Mouse (Mus musculus) forebrain, embryonic 13.5 days (tissue): ENCODE results near the gene Sorcs3. TPM values are rescaled to one million over a fixed set of nuclear protein-coding genes. Genes with fewer than 3 reads are reported as not detected.
A peak's percentile ranks its signal among the peaks of the same experiment; 100 is the strongest.

Experiments
- ATAC-seq: fragments of 200-750 bp; cut with Nextera tagmentation; 2 replicates; pipeline ENCODE4 v1.8.0; 2017
- H3K27ac ChIP-seq: fragments of 300-500 bp; sonication (generic); 2 replicates; pipeline ENCODE4 v1.5.1; 2015; ENCODE audit warnings: inconsistent platforms, mild to moderate bottlenecking, moderate library complexity
- H3K27me3 ChIP-seq: fragments of 300-500 bp; sonication (generic); 2 replicates; pipeline ENCODE4 v1.6.1; 2015; ENCODE audit warnings: mild to moderate bottlenecking, inconsistent platforms
- H3K36me3 ChIP-seq: fragments of 300-500 bp; sonication (generic); 2 replicates; pipeline ENCODE4 v1.6.1; 2015; ENCODE audit warnings: mild to moderate bottlenecking, inconsistent platforms; ENCODE audit not compliant: poor library complexity, severe bottlenecking
- H3K4me1 ChIP-seq: fragments of 300-500 bp; sonication (generic); 2 replicates; pipeline ENCODE4 v1.6.1; 2015; ENCODE audit warnings: inconsistent platforms
- H3K4me2 ChIP-seq: fragments of 300-500 bp; sonication (generic); 2 replicates; pipeline ENCODE4 v1.6.1; 2015; ENCODE audit warnings: inconsistent platforms, mild to moderate bottlenecking, moderate library complexity
- H3K4me3 ChIP-seq: fragments of 300-500 bp; sonication (generic); 2 replicates; pipeline ENCODE4 v1.5.1; 2015; ENCODE audit warnings: mild to moderate bottlenecking, inconsistent platforms
- H3K9ac ChIP-seq: fragments of 300-500 bp; sonication (generic); 2 replicates; pipeline ENCODE4 v1.6.1; 2015; ENCODE audit warnings: mild to moderate bottlenecking, inconsistent platforms
- H3K9me3 ChIP-seq: fragments of 300-500 bp; sonication (generic); replicated peaks from 2 replicates; pipeline ENCODE4 v1.6.1; 2016; ENCODE audit warnings: inconsistent platforms
- WGBS: fragments of 180-500 bp; shearing (Covaris S2); methylation state at CpG from one replicate; pipeline ENCODE4 v1.1.7; 2015; 5-methylcytosine and 5-hydroxymethylcytosine counted together
- polyA plus RNA-seq: library from polyadenylated mRNA; unstranded; fragments of >200 nt; fragmentation: Nextera tagmentation; extraction: Ambion mirVana; gene quantifications from 2 replicates; pipeline ENCODE4 v1.2.1, GENCODE M21; 2015

The Sorcs3 gene
- polyA plus RNA-seq, 1 experiment from 2014 or later: 3.8 TPM

DNA sequence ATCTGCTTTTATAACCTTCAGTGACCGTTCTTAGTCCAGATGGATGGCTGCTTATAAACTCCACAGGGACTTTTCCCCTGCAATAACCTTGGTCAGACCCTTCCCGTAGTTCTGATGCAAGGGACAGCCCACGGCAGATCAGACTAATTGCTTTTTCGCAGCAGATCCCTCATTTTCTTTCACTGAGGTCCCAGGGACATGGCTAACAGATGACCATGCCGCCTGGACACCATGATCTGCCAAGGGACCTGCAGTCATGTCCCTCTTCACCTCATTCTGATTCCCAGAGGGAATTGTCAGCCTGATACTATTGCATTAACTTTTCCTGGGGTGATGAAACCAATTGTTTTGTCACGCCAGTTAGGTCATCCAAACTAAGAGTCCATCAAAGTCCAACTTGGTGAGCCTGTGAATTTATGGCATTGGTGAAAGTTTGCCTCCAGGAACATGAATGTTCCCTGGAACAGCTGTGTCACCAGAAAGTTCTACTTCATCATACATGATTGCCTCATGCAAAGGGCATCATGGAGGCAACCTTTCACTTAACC lies 494.4 kb downstream of the Sorcs3 start:
- no peaks in the 10 kb centered on the region for H3K9me3 ChIP-seq
- no peak overlapping the region for H3K27ac ChIP-seq
- H3K36me3 ChIP-seq: no peaks in the 10 kb centered on the region
- WGBS: 88% methylated on average over 6 of the region's 6 CpGs
- H3K4me3 ChIP-seq: no peak overlapping the region
- no peak overlapping the region for H3K4me2 ChIP-seq
- H3K27me3 ChIP-seq: no peaks in the 10 kb centered on the region
- ATAC-seq: no peak
- H3K9ac ChIP-seq: no peak overlapping the region
- H3K4me1 ChIP-seq: no peaks in the 10 kb centered on the region

DNA sequence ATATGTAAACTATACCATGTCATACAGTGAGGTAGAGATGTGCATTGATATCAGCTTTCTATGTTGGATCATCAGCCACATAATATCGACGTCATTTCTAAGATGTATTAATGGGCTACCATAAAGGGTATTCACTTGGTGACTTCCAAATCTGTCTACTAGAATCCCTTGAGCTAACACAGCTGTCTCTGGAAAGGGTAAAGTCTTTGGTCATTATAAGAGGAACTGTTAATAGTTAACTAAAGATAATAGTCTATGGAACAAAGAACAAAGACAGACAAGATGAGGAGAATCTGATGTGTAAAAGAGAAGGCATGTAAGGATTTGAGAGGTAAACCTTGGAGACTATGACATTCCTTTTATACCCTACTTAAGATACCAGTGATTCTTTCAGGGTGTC lies 497.9 kb downstream of the Sorcs3 start:
- Histone ChIP-seq H3K9ac (no peak overlapping the region), H3K27ac (no peak overlapping the region), H3K4me3 (no peak overlapping the region), H3K4me1 (peaks cover 15% of the 10 kb centered on the region), H3K27me3 (no peaks in the 10 kb centered on the region), H3K9me3 (no peaks in the 10 kb centered on the region), H3K36me3 (no peaks in the 10 kb centered on the region), H3K4me2 (no peak overlapping the region)
- 92% methylated on average over 2 of the region's 2 CpGs for WGBS
- ATAC-seq: no peak

DNA sequence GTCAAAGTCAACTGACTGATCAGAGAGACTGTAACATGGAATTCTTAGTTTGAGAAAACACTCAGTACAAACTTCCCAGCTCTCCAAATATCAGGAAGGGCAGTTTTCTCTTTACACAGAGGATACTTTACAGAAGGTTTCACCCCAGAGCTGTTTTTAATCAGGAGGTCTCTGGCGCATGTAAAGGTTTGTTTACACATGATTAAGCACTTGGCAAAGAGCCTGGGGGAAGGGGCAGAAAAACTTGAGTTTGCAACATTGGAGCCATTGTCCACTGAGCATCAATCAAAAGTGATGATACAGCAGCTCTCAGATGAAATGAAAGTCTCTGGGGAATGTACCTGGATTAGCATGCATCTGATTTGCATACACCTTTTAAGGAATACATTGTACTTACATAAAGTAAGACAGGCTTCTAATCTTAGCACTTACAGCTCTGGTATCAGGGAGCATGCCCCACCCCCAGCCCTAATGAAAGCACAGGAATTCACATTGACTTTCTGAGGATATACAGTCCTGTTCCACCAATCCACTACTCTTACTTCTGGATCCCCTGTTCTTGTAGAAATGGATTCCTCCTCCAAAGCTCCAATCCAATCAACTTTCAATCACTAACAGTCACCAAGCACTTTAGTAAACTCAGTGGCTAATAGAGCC lies 500.6 kb downstream of the Sorcs3 start:
- Histone ChIP-seq H3K4me1 (peaks cover 15% of the 10 kb centered on the region), H3K9me3 (no peaks in the 10 kb centered on the region), H3K4me2 (no peak overlapping the region), H3K4me3 (no peak overlapping the region), H3K36me3 (no peaks in the 10 kb centered on the region), H3K9ac (no peak overlapping the region), H3K27ac (no peak overlapping the region; the same call in 1 of the 2 replicates), H3K27me3 (no peaks in the 10 kb centered on the region)
- WGBS: 5% methylated on average over 1 of the region's 1 CpGs
- peak; percentile 41; the same call in 1 of the 2 replicates for ATAC-seq

DNA sequence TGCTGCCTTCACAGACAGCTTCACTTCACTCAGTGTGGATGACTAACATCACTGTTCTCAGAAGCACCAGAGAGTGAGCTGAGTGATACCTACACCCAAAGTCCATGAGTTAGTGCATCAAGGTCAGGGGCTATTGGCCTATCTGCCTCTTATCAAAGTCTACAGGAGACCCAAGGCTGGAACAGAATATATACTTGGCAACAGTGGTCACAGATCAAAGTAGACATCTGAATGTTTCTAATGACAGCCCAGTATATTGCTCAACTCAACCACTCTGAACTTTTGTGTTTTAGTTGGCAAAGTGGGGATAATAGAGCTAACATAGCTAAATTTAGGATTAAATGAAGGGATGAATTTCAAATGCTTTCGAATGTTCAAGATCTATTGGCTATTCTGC lies 501.1 kb downstream of the Sorcs3 start:
- H3K9me3 ChIP-seq: no peaks in the 10 kb centered on the region
- no peaks in the 10 kb centered on the region for H3K36me3 ChIP-seq
- no peak for ATAC-seq
- H3K9ac ChIP-seq: no peak overlapping the region
- H3K4me1 ChIP-seq: peaks cover 15% of the 10 kb centered on the region
- H3K27me3 ChIP-seq: no peaks in the 10 kb centered on the region
- no peak overlapping the region for H3K4me2 ChIP-seq
- WGBS: 88% methylated on average over 1 of the region's 1 CpGs
- no peak overlapping the region for H3K27ac ChIP-seq
- no peak overlapping the region for H3K4me3 ChIP-seq

DNA sequence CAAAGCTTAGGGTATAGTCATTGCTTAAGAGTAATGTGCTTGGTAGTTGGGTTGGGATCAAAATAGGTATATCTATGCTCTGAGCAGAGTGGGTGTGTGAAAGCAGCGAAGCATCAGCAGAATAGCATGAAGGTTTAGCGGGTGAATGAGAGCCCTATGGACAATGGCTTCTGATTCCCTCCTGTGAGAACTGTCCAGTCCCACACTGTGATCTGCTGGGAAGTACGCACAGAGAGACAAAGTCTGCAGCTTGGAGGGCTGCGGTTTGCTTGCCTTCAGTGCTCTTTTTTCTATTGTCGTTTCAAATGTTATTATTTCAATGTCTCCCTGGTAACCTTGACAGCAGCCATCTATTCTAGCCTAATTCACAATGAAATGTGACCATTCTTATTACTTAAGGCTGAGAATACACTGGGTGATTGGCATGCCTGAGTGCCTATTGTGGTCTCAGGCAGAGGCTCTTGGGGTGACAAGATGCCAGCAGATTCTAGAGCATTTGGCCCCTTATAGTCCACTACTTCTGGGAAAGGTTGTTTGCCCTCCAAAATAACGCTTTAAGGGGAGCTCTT lies 520.1 kb downstream of the Sorcs3 start:
- no peak overlapping the region for H3K27ac ChIP-seq
- no peak; the same call in 1 of the 2 replicates for ATAC-seq
- no peak overlapping the region for H3K9ac ChIP-seq
- no peak overlapping the region for H3K4me2 ChIP-seq
- H3K27me3 ChIP-seq: 0 out of 2 replicates have a peak, but pooled peaks cover 7% of the 10 kb centered on the region
- no peak overlapping the region for H3K4me3 ChIP-seq
- no peaks in the 10 kb centered on the region for H3K9me3 ChIP-seq
- H3K36me3 ChIP-seq: no peaks in the 10 kb centered on the region
- peaks cover 21% of the 10 kb centered on the region for H3K4me1 ChIP-seq
- WGBS: 32% methylated on average over 6 of the region's 6 CpGs

DNA sequence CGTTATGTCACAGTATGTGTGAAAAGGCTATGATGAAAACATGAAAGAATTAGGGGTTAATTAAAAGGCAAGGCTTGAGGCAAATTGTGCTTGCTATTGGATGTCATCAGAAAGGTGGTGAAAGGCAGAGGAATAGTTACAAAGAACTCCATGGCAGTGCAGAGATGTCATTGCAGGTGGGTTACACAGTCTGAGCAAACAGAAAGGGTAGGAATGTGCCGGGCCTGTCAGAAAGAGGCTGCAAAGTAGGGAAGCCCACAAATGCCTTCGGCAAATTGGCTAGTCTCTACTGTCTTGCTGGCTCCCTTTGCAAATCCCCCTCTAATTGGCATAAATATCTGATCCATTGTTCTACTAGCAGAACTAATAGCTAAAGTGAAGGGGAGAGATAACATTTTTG lies 521.2 kb downstream of the Sorcs3 start:
- H3K27me3 ChIP-seq: peaks cover 11% of the 10 kb centered on the region; the same call in 1 of the 2 replicates

DNA sequence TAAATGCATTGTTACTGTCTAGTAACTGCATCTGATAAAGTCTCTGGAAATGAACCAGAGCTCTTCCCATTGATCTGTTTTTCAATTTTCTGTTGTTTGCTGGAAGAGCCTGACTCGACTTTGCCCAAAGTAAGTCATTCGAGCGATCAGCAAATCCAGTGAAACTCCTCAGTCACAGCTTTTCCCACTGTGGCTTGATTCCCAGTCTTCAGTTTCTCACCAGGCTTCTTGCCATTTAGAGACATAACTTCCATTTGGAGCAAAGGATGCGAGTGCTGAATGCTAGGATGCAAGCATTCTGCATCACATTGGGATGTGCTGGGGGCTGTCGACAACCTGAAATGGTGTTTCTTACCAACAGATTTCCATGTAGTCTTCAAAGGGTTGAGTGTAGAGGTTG lies 521.8 kb downstream of the Sorcs3 start:
- WGBS: 91% methylated on average over 5 of the region's 5 CpGs
- ATAC-seq: no peak
- Histone ChIP-seq H3K27ac (no peak overlapping the region), H3K4me3 (no peak overlapping the region), H3K4me2 (no peak overlapping the region), H3K9ac (no peak overlapping the region), H3K9me3 (no peaks in the 10 kb centered on the region), H3K4me1 (peaks cover 21% of the 10 kb centered on the region), H3K27me3 (peaks cover 14% of the 10 kb centered on the region; the same call in 1 of the 2 replicates), H3K36me3 (no peaks in the 10 kb centered on the region)

More for the DNA sequence above, 521.2 kb downstream of the Sorcs3 start:
- H3K9ac ChIP-seq: no peak overlapping the region
- ATAC-seq: no peak
- H3K27ac ChIP-seq: no peak overlapping the region
- H3K4me3 ChIP-seq: no peak overlapping the region
- no peaks in the 10 kb centered on the region for H3K9me3 ChIP-seq
- H3K4me2 ChIP-seq: no peak overlapping the region
- H3K4me1 ChIP-seq: peaks cover 21% of the 10 kb centered on the region
- no peaks in the 10 kb centered on the region for H3K36me3 ChIP-seq
- WGBS: 11% methylated on average over 3 of the region's 3 CpGs

DNA sequence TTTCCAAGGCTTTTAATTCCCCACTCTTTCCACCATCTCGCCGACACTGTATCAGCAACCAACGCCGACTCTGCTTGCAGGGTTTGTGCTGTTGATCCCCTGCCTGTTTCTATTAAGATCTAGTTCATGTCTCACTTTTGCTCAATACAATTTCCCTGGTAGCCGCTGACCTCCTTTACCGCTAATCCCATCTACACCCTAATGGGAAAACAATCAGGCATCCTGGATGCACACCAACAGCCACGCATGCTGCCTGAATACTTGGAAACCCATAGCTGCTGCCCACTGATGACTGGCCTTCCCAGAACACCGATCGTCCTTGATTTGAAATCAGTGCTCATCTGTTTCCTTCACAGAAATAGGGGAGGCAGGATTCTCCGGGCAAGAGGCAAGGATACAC lies 525.9 kb downstream of the Sorcs3 start:
- no peak overlapping the region for H3K4me2 ChIP-seq
- peaks cover 41% of the 10 kb centered on the region for H3K27me3 ChIP-seq
- H3K9ac ChIP-seq: no peak overlapping the region
- ATAC-seq: no peak
- H3K36me3 ChIP-seq: no peaks in the 10 kb centered on the region
- no peak overlapping the region for H3K27ac ChIP-seq
- H3K4me3 ChIP-seq: no peak overlapping the region
- H3K9me3 ChIP-seq: no peaks in the 10 kb centered on the region
- H3K4me1 ChIP-seq: peaks cover 10% of the 10 kb centered on the region
- 57% methylated on average over 10 of the region's 10 CpGs for WGBS

DNA sequence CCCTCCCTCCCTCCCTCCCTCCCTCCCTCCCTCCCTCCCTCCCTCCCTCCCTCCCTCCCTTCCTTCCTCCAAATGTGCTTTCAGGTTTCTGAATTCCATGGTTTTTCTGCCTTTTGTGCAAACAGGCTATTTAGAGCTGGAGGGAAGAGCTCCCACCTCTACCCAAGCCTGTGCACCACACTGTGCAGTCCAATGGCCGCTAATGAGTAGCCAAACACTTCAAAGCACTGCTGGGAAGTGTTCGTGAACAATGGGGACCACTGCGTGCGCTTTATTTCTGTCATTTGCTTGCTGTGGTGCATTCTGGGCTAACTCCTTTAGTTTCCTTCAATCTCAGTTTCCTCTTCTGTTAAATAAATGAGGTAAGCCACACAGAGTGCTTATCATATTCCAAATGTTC lies 528.5 kb downstream of the Sorcs3 start:
- Histone ChIP-seq H3K4me2 (no peak overlapping the region), H3K27ac (no peak overlapping the region), H3K9ac (no peak overlapping the region), H3K27me3 (peaks cover 34% of the 10 kb centered on the region), H3K36me3 (no peaks in the 10 kb centered on the region), H3K9me3 (no peaks in the 10 kb centered on the region), H3K4me1 (peaks cover 7% of the 10 kb centered on the region), H3K4me3 (no peak overlapping the region)
- 4% methylated on average over 4 of the region's 4 CpGs for WGBS
- ATAC-seq: peak; percentile 59; the same call in 1 of the 2 replicates

DNA sequence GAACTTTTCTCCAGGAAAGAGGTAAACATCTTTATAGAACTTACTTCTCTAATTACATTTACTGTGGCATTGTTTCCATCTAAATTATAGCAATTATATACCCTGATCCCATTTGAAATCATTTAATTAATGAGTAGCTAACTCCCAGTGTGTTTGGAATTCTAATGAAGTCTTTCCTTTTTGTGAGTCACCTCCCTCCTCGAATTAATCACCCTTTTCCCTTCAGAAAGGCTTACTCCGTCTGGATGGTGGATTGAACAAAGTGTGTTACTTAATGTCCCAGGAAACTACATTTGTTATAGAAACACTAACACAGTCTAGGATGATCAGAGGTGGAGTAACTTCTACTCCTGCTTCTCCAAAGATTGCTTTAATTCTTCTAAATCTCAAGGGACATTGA lies 531.7 kb downstream of the Sorcs3 start:
- peaks cover 46% of the 10 kb centered on the region for H3K27me3 ChIP-seq
- ATAC-seq: peak; percentile 68; the same call in 1 of the 2 replicates

DNA sequence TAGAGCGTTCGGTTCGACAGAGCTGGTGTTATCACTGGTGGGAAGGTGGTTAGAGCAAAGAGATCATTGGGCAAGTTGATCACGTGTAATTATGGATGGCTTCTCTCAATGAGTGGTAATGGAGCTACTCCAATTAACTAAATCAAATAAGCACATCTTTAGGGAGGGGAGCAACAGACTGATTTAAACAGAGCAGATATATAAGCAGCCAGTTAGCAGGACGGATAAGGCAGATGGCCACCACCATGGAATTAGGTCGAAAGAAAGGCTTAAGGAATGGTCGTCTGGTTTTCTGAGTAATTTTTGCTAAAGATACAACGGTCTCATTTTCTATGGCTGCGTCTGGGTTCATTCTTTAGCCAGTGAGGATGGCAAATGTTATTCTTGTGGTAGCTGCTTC lies 549.3 kb downstream of the Sorcs3 start:
- ATAC-seq: no peak

More for the DNA sequence above, 531.7 kb downstream of the Sorcs3 start:
- Histone ChIP-seq H3K4me1 (peaks cover 7% of the 10 kb centered on the region), H3K9ac (no peak overlapping the region), H3K36me3 (no peaks in the 10 kb centered on the region), H3K27ac (no peak overlapping the region), H3K4me3 (no peak overlapping the region), H3K9me3 (no peaks in the 10 kb centered on the region), H3K4me2 (no peak overlapping the region)
- WGBS: 6% methylated on average over 2 of the region's 2 CpGs

DNA sequence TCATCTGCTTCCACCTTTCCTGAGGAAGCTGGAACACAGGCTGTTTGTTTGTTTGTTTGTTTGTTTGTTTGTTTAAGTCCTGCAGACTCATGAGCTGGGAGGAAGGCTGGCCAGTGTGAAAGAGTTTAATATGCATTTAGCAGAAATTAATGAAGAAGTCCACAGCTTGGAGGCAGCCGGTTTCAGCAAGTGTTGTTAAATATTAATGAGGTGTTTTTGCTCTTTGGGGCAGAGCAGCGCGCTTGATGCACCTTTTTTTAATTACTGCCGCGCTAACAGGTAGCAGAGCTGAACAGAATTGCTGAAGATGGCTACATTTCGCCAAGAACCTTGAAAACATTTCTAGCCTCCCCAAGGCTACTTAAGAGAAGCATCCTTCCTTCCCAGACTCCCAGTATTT lies 551.0 kb downstream of the Sorcs3 start:
- Histone ChIP-seq H3K4me2 (no peak overlapping the region), H3K4me1 (0 out of 2 replicates have a peak, but pooled peaks cover 2% of the 10 kb centered on the region), H3K27me3 (no peaks in the 10 kb centered on the region), H3K4me3 (no peak overlapping the region), H3K9ac (no peak overlapping the region), H3K9me3 (no peaks in the 10 kb centered on the region), H3K36me3 (no peaks in the 10 kb centered on the region), H3K27ac (no peak overlapping the region)
- WGBS: 64% methylated on average over 6 of the region's 6 CpGs
- ATAC-seq: no peak

More for the DNA sequence above, 549.3 kb downstream of the Sorcs3 start:
- Histone ChIP-seq H3K4me2 (no peak overlapping the region), H3K4me1 (0 out of 2 replicates have a peak, but pooled peaks cover 2% of the 10 kb centered on the region), H3K4me3 (no peak overlapping the region), H3K27ac (no peak overlapping the region), H3K36me3 (no peaks in the 10 kb centered on the region), H3K9me3 (no peaks in the 10 kb centered on the region), H3K27me3 (no peaks in the 10 kb centered on the region), H3K9ac (no peak overlapping the region)
- 86% methylated on average over 9 of the region's 9 CpGs for WGBS
